Mouse (Mus musculus) C2C12 (cell line): ENCODE measurements around the gene Ppp1r12b. TPM values are rescaled to one million over a fixed set of nuclear protein-coding genes. Genes with fewer than 3 reads are reported as not detected.
A peak's percentile ranks its signal among the peaks of the same experiment; 100 is the strongest.

Source experiments
- H3K27me3 ChIP-seq: one replicate; pipeline ENCODE4 v1.6.1; 2011; ENCODE audit not compliant: control insufficient read depth, insufficient read depth, insufficient read length
- H3K36me3 ChIP-seq: one replicate; pipeline ENCODE4 v1.6.1; 2011; ENCODE audit not compliant: control insufficient read depth, insufficient read depth
- H3K4me3 ChIP-seq: one replicate; pipeline ENCODE4 v1.5.1; 2011; ENCODE audit warnings: mild to moderate bottlenecking, control low read depth; ENCODE audit not compliant: poor library complexity, insufficient read depth, severe bottlenecking
- H3K79me2 ChIP-seq: one replicate; pipeline ENCODE4 v1.6.1; 2011; ENCODE audit not compliant: control insufficient read depth, insufficient read depth
- H3K79me3 ChIP-seq: one replicate; pipeline ENCODE4 v1.6.1; 2011; ENCODE audit warnings: low read depth, control low read depth
- H3ac ChIP-seq: one replicate; pipeline ENCODE3; 2011; ENCODE audit warnings: low read depth; ENCODE audit not compliant: control insufficient read depth, insufficient read length
- CEBPB ChIP-seq: IDR thresholded peaks from one replicate; pipeline ENCODE4 v1.6.1; 2011; ENCODE audit warnings: low read depth, mild to moderate bottlenecking, control low read depth, moderate library complexity
- CTCF ChIP-seq: IDR thresholded peaks from one replicate; pipeline ENCODE4 v1.5.1; 2011; ENCODE audit not compliant: control insufficient read depth, insufficient read depth, insufficient read length
- FOSL1 ChIP-seq: IDR thresholded peaks from one replicate; pipeline ENCODE4 v1.8.0; 2011; ENCODE audit warnings: mild to moderate bottlenecking, low read length; ENCODE audit not compliant: poor library complexity, insufficient read depth, severe bottlenecking
- MAX ChIP-seq: IDR thresholded peaks from one replicate; pipeline ENCODE4 v1.6.1; 2011; ENCODE audit warnings: mild to moderate bottlenecking, control low read depth
- MYOD1 ChIP-seq: IDR thresholded peaks from one replicate; pipeline ENCODE4 v1.6.1; 2011; ENCODE audit warnings: low read depth; ENCODE audit not compliant: control insufficient read depth, insufficient read length
- MYOG ChIP-seq: IDR thresholded peaks from one replicate; pipeline ENCODE4 v1.6.1; 2011; ENCODE audit not compliant: control insufficient read depth, insufficient read length; ENCODE audit errors: extremely low read depth
- USF1 ChIP-seq: IDR thresholded peaks from one replicate; pipeline ENCODE4 v1.6.1; 2011; ENCODE audit warnings: low read depth, mild to moderate bottlenecking, control low read depth, moderate library complexity
- polyA plus RNA-seq: library from polyadenylated mRNA; unstranded; fragments of >200 nt; fragmentation: generic; extraction: Trizol; gene quantifications from one replicate; pipeline ENCODE4 v1.2.1, GENCODE M21; 2012; ENCODE audit warnings: missing spikeins

The Ppp1r12b gene
- polyA plus RNA-seq, 1 experiment: 1.5 TPM

DNA sequence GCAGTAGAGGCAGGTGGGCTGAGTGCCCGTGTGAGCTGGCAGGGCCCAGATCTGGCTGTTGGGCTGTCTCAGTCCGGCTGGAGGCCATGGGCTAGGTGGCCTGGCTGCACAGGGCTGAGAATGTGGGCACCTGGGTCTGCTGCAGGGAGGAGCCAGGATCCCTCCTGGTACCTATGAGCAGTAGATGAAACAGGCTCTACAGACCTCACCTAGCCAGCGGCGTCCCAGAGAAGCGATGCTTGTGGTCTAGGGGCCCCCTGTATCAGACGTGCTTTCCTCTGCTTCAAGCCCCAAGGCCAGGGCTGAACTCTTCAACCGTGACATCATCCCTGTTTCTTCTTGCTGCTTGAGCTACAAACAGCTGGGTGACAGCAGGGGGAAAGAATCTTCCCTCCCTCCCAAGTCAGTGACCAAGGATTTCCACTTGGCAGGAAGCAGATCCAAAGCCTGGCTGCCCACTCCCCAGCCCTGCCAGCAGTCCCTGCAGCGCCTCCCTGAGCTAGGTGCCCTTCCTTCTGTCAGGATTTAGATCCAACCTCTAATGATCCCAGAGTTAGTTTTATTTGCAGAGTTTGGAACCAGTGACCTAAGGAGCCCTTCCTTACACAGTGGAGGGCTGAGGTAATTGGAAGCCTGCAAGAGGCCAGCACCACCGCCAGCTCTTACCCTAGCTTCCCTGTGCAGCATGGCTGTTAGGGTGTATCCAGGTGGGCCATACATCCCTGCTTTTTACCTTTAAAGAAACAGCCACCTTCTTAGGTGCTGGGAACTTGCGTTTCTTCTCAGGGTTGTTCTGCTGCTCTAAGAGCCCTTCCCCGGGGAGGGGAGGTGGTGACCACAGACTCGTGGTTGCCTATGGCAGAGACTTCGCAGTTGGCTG, 201.8 kb downstream of the Ppp1r12b start:
- no peaks in the 10 kb centered on the region for H3K27me3 ChIP-seq
- no peaks in the 10 kb centered on the region for H3K79me2 ChIP-seq
- H3ac ChIP-seq: no peak overlapping the region
- H3K79me3 ChIP-seq: no peaks in the 10 kb centered on the region
- TF ChIP-seq MYOD1 (no peak), CTCF (no peak), MAX (no peak), USF1 (no peak), CEBPB (no peak), MYOG (no peak), FOSL1 (no peak)
- H3K4me3 ChIP-seq: no peak overlapping the region
- H3K36me3 ChIP-seq: no peaks in the 10 kb centered on the region

DNA sequence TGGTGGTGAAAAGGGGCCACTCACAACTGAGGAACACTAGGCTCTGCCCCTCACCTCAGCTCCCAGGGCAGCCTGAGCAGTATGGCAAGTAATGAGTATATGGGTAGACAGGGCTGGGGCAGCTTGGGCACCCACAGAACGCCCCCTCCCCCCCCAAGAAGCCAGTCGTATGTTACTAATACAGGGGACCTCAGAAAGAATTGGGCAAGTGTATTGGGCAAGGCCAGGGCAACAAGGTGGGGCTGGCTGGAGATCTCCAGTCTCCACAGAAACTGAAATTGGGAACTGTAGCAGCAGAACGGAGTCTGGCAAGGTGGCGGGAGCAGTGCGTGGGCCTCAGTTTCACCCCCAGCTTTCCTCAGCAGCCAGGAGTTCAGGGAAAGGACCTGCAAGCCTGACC, 203.3 kb downstream of the Ppp1r12b start:
- Histone ChIP-seq H3K36me3 (no peaks in the 10 kb centered on the region), H3K79me3 (no peaks in the 10 kb centered on the region), H3K4me3 (no peak overlapping the region), H3ac (no peak overlapping the region), H3K27me3 (no peaks in the 10 kb centered on the region), H3K79me2 (no peaks in the 10 kb centered on the region)
- TF ChIP-seq MAX: no peak
- TF ChIP-seq MYOD1: no peak
- TF ChIP-seq CTCF: no peak
- TF ChIP-seq FOSL1: no peak
- TF ChIP-seq MYOG: no peak
- TF ChIP-seq USF1: no peak
- no peak for TF ChIP-seq CEBPB

DNA sequence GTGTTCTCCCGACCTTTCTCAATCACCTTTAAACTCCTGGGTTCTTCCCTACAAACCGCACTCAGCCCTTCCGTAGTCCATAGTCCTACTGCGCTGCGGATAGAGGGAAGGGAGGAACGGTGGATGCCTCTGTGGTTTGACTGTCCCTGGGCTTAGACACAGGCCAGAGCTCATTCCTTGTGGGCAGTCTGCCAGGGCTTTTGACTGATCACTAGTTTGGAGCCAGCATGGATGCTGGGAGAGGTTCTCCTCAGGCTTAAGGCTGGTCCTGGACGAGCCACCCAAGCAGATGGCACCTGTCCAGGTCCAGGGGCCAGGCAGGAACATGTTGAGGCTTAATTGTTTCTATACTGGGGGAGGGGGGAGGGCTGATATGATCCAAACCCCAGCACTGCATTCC, 205.9 kb downstream of the Ppp1r12b start:
- no peak overlapping the region for H3K4me3 ChIP-seq
- no peaks in the 10 kb centered on the region for H3K79me2 ChIP-seq
- H3K79me3 ChIP-seq: no peaks in the 10 kb centered on the region
- H3K27me3 ChIP-seq: peaks cover 6% of the 10 kb centered on the region
- H3K36me3 ChIP-seq: no peaks in the 10 kb centered on the region
- TF ChIP-seq CEBPB (no peak), MAX (no peak), MYOD1 (no peak), FOSL1 (no peak), USF1 (no peak), MYOG (no peak), CTCF (no peak)
- no peak overlapping the region for H3ac ChIP-seq

DNA sequence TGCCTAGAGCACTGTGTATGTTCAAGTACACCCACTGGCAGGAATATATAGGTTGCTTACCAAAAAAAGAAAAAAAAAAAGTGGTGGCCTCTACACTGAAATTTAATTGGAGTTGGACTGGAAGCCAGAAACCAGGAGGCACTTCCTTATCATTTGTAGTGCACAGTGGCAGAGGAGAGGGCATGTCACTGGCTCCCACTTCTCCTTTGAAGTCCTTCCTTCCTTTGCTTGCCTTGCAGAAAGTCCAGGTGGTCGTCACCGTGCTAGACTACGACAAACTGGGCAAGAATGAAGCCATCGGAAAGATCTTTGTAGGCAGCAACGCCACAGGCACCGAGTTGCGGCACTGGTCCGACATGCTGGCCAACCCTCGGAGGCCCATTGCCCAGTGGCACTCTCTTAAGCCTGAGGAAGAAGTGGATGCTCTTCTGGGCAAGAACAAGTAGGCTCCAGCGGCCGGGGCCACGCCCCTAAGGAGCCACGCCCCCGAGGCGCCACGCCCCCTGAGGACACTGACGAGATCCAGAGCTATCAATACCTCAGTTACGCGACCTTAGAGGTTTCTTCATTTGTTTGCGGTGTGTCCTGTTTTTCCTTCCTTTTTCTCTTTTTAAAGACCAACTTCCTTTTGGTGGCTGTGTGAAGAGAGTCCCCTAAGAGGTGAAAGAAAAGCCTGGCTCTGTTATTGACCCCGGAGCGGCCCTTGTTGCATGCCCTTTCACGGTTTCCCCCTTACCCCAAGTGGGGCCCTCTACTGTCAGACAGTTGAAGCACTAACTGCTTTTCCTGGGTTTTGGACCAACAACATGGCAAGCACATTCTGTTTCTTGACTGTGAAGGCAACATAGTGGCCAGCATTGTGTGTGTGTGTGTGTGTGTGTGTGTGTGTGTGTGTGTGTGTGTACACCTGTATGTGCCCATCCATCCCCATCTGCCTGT, 208.2 kb downstream of the Ppp1r12b start:
- Histone ChIP-seq H3ac (no peak overlapping the region), H3K79me2 (no peaks in the 10 kb centered on the region), H3K36me3 (no peaks in the 10 kb centered on the region), H3K27me3 (peaks cover 18% of the 10 kb centered on the region), H3K4me3 (no peak overlapping the region), H3K79me3 (no peaks in the 10 kb centered on the region)
- TF ChIP-seq MAX (no peak), CEBPB (no peak), MYOD1 (no peak), USF1 (no peak), FOSL1 (no peak), MYOG (no peak), CTCF (no peak)

DNA sequence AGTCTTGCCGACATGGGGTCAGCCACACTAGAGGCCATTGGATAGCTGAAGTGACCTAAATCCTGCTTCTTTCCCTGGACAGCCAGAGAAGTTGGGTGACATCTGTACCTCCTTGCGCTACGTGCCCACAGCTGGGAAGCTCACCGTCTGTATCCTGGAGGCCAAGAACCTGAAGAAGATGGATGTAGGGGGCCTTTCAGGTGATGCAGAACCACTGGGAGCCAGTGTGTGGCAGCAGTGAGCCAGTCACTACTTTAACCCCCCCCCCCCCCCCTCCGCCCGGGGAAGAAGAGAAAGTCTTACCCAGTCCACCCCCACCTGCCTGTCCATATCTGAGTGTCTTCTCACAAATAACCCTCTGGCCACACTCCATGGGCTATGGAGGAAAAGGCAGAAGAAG, 210.1 kb downstream of the Ppp1r12b start:
- TF ChIP-seq CTCF (peak; percentile 12), FOSL1 (no peak)
- H3K27me3 ChIP-seq: peaks cover 18% of the 10 kb centered on the region
- H3K4me3 ChIP-seq: no peak overlapping the region
- H3K36me3 ChIP-seq: no peaks in the 10 kb centered on the region
- no peak overlapping the region for H3ac ChIP-seq
- H3K79me3 ChIP-seq: no peaks in the 10 kb centered on the region
- H3K79me2 ChIP-seq: no peaks in the 10 kb centered on the region

DNA sequence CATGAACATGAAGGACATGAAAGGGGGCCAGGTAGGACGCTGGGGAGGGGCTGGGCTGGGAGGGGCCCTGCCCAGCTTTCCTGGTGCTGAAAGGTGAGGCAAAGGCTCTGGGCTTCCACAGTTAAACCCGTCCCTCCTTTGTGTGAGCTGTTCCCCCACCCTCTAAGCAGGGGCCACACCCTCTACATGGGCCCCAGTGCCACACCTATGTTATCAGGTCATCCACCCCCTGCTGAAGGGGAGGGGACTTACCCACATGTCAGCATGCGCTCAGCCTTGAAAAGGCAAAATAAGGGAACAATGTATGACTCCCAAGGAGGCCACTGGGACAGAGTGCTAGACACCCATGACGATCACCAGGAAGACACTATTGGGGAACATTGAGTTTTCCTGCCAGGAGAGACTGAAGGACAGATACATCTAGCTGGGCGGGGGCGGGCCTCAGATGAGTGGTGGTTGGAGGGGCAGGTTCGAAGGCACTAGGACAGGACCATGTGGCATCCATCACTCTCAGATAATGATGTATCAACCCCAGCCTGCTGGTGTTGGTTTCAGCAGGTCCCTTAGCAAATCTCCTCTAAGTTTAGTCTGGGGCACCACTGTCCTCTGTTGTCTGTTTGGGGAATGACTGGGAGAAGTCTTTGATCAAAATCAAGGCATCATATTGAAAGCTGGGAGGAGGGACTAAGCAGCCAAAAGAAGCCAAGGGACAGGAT, 213.6 kb downstream of the Ppp1r12b start:
- TF ChIP-seq MAX (no peak), CTCF (no peak), MYOG (no peak), FOSL1 (no peak), MYOD1 (no peak), USF1 (no peak)
- no peaks in the 10 kb centered on the region for H3K79me3 ChIP-seq
- H3K4me3 ChIP-seq: no peak overlapping the region
- H3K27me3 ChIP-seq: peaks cover 27% of the 10 kb centered on the region
- no peaks in the 10 kb centered on the region for H3K36me3 ChIP-seq
- H3K79me2 ChIP-seq: no peaks in the 10 kb centered on the region
- no peak overlapping the region for H3ac ChIP-seq
